Mouse (Mus musculus): ENCODE results near the gene Islr2. TPM values are rescaled to one million over a fixed set of nuclear protein-coding genes. Genes with fewer than 3 reads are reported as not detected.

Islr2 gene
- polyA plus RNA-seq, 1 experiment from 2014 or later = 0.13 TPM

DNA sequence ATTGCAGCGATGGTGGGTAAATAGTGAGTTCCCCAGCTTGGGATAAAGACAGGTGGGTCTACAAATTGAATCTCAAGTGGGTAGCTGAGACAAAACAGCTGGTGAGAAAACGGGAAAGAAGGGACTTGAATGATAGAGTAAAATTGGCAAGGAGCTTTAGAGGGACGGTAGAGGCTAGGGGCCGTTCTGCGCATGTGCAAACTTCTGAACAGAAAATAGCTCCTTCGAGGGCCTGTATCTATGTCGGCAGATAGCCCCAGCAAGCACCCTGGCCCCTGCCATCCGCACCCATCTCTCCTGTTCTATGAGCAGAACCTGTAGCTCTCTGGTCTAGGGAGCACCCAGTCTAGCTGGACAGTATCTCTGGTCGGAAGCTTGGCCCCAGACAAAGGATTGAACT, 9.9 kb downstream of the Islr2 start:
- no peak for ATAC-seq (replicated peaks; ENCODE audit: low FRiP score, low read depth)

GRCm38 (mm10) chr9:58184456-58184855, 19.7 kb downstream of the Islr2 start:
- H3K27ac ChIP-seq = no peak overlapping the region
- TF ChIP-seq CTCF (IDR thresholded peaks at IDR 0.05; ENCODE audit: low read depth) = no peak
- DNase-seq (ENCODE audit: low spot score) (no peak), ATAC-seq (replicated peaks; ENCODE audit: low FRiP score, low read depth) (no peak)
- H3K4me2 ChIP-seq (ENCODE audit: low read length) = no peak overlapping the region
- H3K9ac ChIP-seq (ENCODE audit: low read depth, low read length) = no peak overlapping the region
- no peaks in the 10 kb centered on the region for H3K27me3 ChIP-seq (ENCODE audit: insufficient read depth, low read length)
- no peaks in the 10 kb centered on the region for H3K4me1 ChIP-seq (replicated peaks; ENCODE audit: insufficient read depth, low read length)
- no peak overlapping the region for H3K4me3 ChIP-seq (replicated peaks; ENCODE audit: low read depth, low read length)
- H3K36me3 ChIP-seq (ENCODE audit: insufficient read depth, low read length) = no peaks in the 10 kb centered on the region
- WGBS = 77% methylated on average over 6 of the region's 6 CpGs
- no peaks in the 10 kb centered on the region for H3K9me3 ChIP-seq (replicated peaks; ENCODE audit: low read length)

More for the DNA sequence above, 9.9 kb downstream of the Islr2 start:
- Histone ChIP-seq H3K36me3 (ENCODE audit: insufficient read depth, low read length) (no peaks in the 10 kb centered on the region), H3K4me1 (replicated peaks; ENCODE audit: insufficient read depth, low read length) (peaks cover 13% of the 10 kb centered on the region), H3K27me3 (ENCODE audit: insufficient read depth, low read length) (peaks cover 46% of the 10 kb centered on the region), H3K9me3 (replicated peaks; ENCODE audit: low read length) (no peaks in the 10 kb centered on the region), H3K9ac (ENCODE audit: low read depth, low read length) (no peak overlapping the region), H3K4me3 (replicated peaks; ENCODE audit: low read depth, low read length) (no peak overlapping the region), H3K27ac (no peak overlapping the region), H3K4me2 (ENCODE audit: low read length) (no peak overlapping the region)
- TF ChIP-seq CTCF (IDR thresholded peaks at IDR 0.05; ENCODE audit: low read depth) = no peak
- DNase-seq (ENCODE audit: low spot score) = no peak
- WGBS = 79% methylated on average over 9 of the region's 9 CpGs

DNA sequence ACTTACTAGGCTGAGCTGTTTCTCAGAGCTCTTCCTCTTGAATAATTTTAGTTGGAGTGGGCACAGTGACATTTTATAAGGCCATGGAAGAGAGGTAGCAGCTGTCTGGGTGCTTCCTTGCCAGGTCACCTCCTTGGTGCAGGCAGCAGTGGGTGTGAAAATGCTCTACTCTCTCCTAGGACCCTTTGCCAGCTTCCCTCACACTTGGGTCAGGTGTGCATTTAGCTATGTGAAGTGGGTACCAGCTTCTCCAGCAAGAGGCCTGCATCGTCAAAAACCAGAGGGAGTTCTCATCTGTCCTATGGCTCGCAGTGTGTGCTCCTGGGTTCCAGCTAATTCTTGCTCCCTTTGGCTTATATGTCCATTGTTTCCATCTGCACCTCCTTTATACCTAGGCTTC, 24.7 kb downstream of the Islr2 start:
- H3K4me2 ChIP-seq (ENCODE audit: low read length) = no peak overlapping the region
- no peak overlapping the region for H3K9ac ChIP-seq (ENCODE audit: low read depth, low read length)
- H3K4me1 ChIP-seq (replicated peaks; ENCODE audit: insufficient read depth, low read length) = no peaks in the 10 kb centered on the region; the same call in 1 of the 2 replicates
- no peak for DNase-seq (ENCODE audit: low spot score)
- H3K4me3 ChIP-seq (replicated peaks; ENCODE audit: low read depth, low read length) = no peak overlapping the region
- H3K9me3 ChIP-seq (replicated peaks; ENCODE audit: low read length) = no peaks in the 10 kb centered on the region
- ATAC-seq (replicated peaks; ENCODE audit: low FRiP score, low read depth) = no peak
- no peak overlapping the region for H3K27ac ChIP-seq
- WGBS = 97% methylated on average over 2 of the region's 2 CpGs
- H3K36me3 ChIP-seq (ENCODE audit: insufficient read depth, low read length) = no peaks in the 10 kb centered on the region
- no peaks in the 10 kb centered on the region for H3K27me3 ChIP-seq (ENCODE audit: insufficient read depth, low read length)
- no peak for TF ChIP-seq CTCF (IDR thresholded peaks at IDR 0.05; ENCODE audit: low read depth)

GRCm38 (mm10) chr9:58177165-58177564, 27.0 kb downstream of the Islr2 start:
- no peak for DNase-seq (ENCODE audit: low spot score)
- no peak for TF ChIP-seq CTCF (IDR thresholded peaks at IDR 0.05; ENCODE audit: low read depth)
- Histone ChIP-seq H3K27ac (no peak overlapping the region), H3K9me3 (replicated peaks; ENCODE audit: low read length) (no peaks in the 10 kb centered on the region), H3K4me3 (replicated peaks; ENCODE audit: low read depth, low read length) (no peak overlapping the region), H3K36me3 (ENCODE audit: insufficient read depth, low read length) (no peaks in the 10 kb centered on the region), H3K9ac (ENCODE audit: low read depth, low read length) (no peak overlapping the region), H3K27me3 (ENCODE audit: insufficient read depth, low read length) (no peaks in the 10 kb centered on the region), H3K4me2 (ENCODE audit: low read length) (no peak overlapping the region), H3K4me1 (replicated peaks; ENCODE audit: insufficient read depth, low read length) (no peaks in the 10 kb centered on the region; the same call in 1 of the 2 replicates)
- no peak for ATAC-seq (replicated peaks; ENCODE audit: low FRiP score, low read depth)
- 74% methylated on average over 4 of the region's 4 CpGs for WGBS

DNA sequence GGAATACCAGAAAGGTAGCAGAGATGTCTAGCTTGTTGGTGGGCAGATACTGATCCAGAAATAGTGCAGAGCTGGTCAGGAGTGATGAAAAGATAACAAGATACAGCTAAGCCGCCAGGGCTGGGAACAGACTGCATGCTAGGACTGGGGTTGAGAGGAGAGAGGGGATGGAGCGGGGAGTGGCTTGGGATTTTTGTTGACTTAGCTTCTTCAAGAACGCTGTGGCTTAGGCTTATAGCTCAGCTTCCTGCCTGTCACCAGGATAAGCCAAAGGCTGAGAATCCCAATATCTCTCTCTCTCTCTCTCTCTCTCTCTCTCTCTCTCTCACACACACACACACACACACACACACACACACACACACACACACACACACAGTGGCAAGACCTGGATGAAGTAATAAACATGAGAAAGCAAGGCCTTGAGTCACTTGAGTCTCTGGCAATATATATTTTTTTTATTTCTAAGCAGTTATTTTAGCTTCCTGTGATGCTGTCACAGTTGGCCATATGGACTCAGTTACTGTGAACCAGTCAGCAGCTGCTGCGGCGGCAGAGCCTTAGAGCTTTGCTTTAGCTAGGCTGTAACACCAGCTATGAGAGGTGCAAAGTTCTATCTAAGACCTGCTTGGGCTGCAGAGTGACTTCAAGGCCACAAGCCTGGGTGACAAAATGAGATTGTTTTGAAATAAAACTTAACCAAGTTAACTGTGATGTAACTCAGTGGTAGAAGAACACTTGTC, 28.2 kb downstream of the Islr2 start:
- no peak overlapping the region for H3K4me3 ChIP-seq (replicated peaks; ENCODE audit: low read depth, low read length)
- TF ChIP-seq CTCF (IDR thresholded peaks at IDR 0.05; ENCODE audit: low read depth) = no peak
- H3K27ac ChIP-seq = 0 out of 2 replicates have a peak overlapping the region, but pooled peaks have one; percentile 36
- no peaks in the 10 kb centered on the region for H3K36me3 ChIP-seq (ENCODE audit: insufficient read depth, low read length)
- H3K4me1 ChIP-seq (replicated peaks; ENCODE audit: insufficient read depth, low read length) = no peaks in the 10 kb centered on the region; the same call in 1 of the 2 replicates
- ATAC-seq (replicated peaks; ENCODE audit: low FRiP score, low read depth) = no peak
- no peak overlapping the region for H3K4me2 ChIP-seq (ENCODE audit: low read length)
- peak; percentile 70 for DNase-seq (ENCODE audit: low spot score)
- no peaks in the 10 kb centered on the region for H3K9me3 ChIP-seq (replicated peaks; ENCODE audit: low read length)
- 36% methylated on average over 5 of the region's 5 CpGs for WGBS
- H3K27me3 ChIP-seq (ENCODE audit: insufficient read depth, low read length) = no peaks in the 10 kb centered on the region
- H3K9ac ChIP-seq (ENCODE audit: low read depth, low read length) = no peak overlapping the region

DNA sequence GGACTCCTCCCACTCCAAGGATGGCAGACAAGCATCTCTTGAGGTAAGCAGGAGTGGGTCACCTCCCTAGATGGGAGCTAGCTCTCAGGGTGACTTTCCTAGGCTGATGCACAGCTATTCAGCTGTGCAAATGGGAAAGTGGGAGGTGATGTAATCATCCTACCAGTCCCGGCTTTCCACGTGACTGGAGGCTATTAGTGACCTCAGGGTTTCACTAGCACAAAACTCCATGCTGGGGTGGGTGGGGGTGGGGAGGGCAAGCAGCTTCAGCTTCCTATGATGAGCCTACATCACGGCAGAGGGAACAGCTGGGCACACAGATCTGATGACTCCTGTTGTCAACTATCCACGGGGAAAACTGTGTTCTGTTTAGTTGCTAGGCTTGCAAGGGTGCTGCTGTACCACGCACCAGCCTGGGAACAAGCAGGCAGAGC, 29.3 kb downstream of the Islr2 start:
- H3K27me3 ChIP-seq (ENCODE audit: insufficient read depth, low read length) = no peaks in the 10 kb centered on the region
- no peaks in the 10 kb centered on the region for H3K36me3 ChIP-seq (ENCODE audit: insufficient read depth, low read length)
- peak; percentile 57 for ATAC-seq (replicated peaks; ENCODE audit: low FRiP score, low read depth)
- no peak overlapping the region for H3K9ac ChIP-seq (ENCODE audit: low read depth, low read length)
- H3K4me3 ChIP-seq (replicated peaks; ENCODE audit: low read depth, low read length) = no peak overlapping the region
- WGBS = 25% methylated on average over 5 of the region's 5 CpGs
- H3K27ac ChIP-seq = no peak overlapping the region
- no peak overlapping the region for H3K4me2 ChIP-seq (ENCODE audit: low read length)
- H3K4me1 ChIP-seq (replicated peaks; ENCODE audit: insufficient read depth, low read length) = no peaks in the 10 kb centered on the region; the same call in 1 of the 2 replicates
- no peak for DNase-seq (ENCODE audit: low spot score)
- H3K9me3 ChIP-seq (replicated peaks; ENCODE audit: low read length) = no peaks in the 10 kb centered on the region
- no peak for TF ChIP-seq CTCF (IDR thresholded peaks at IDR 0.05; ENCODE audit: low read depth)
